Comparison of ENCODE assay signal across 9 mouse cellular contexts in genomic region chr9:42275027-42275760, GRCm38 (mm10). TPM values are rescaled to one million over a fixed set of nuclear protein-coding genes. Genes with fewer than 3 reads are reported as not detected.
DNase-seq lines count a peak whose midpoint lies in the region; ATAC-seq and TF ChIP-seq lines count a peak whose summit lies in the region.
"Had no signal": no experiment of that assay in that cellular context is flagged by ENCODE, and none has a peak within 500 bp of the region (broad histone marks: within the 10 kb centered on the region; RNA-seq: fewer than 3 reads in every experiment).

No protein-coding gene starts in this region.

- no peaks in the 10 kb centered on the region for H3K9me3 ChIP-seq in forebrain, embryonic 14.5 days (replicated peaks; ENCODE audit: control insufficient read depth, low read length)
- no peaks in the 10 kb centered on the region for H3K9me3 ChIP-seq in forebrain, embryonic 11.5 days (ENCODE audit: control insufficient read depth, low read length)
- no peaks in the 10 kb centered on the region for H3K9me3 ChIP-seq in lung, postnatal 0 days (ENCODE audit: low read length)

- WGBS in forebrain, embryonic 14.5 days = 63% methylated on average over 13 of the region's 13 CpGs
- 65% methylated on average over 13 of the region's 13 CpGs for WGBS in forebrain, embryonic 11.5 days
- 53% methylated on average over 13 of the region's 13 CpGs for WGBS in lung, postnatal 0 days

- H3K27ac ChIP-seq in forebrain, embryonic 14.5 days (ENCODE audit: low read depth, low read length) = no peak overlapping the region
- no peak overlapping the region for H3K27ac ChIP-seq in forebrain, embryonic 11.5 days (ENCODE audit: low read depth, low read length)
- no peak overlapping the region for H3K27ac ChIP-seq in lung, postnatal 0 days (ENCODE audit: low read length)

- no peak overlapping the region for H3K9ac ChIP-seq in forebrain, embryonic 14.5 days (ENCODE audit: low read length)
- H3K9ac ChIP-seq in forebrain, embryonic 11.5 days (ENCODE audit: low read length) = no peak overlapping the region
- no peak overlapping the region for H3K9ac ChIP-seq in lung, postnatal 0 days (replicated peaks; ENCODE audit: low read depth)

- TF ChIP-seq EP300 in lung, postnatal 0 days (IDR thresholded peaks at IDR 0.05) = no peak

- no peaks in the 10 kb centered on the region for H3K4me1 ChIP-seq in forebrain, embryonic 14.5 days (ENCODE audit: control insufficient read depth, insufficient read depth, low read length)
- no peaks in the 10 kb centered on the region for H3K4me1 ChIP-seq in forebrain, embryonic 11.5 days (replicated peaks; ENCODE audit: control insufficient read depth, insufficient read depth, low read length)
- H3K4me1 ChIP-seq in lung, postnatal 0 days (ENCODE audit: insufficient read depth, low read depth, low read length) = no peaks in the 10 kb centered on the region

- H3K36me3 ChIP-seq in forebrain, embryonic 14.5 days (ENCODE audit: control insufficient read depth, insufficient read depth, low read length) = no peaks in the 10 kb centered on the region
- H3K36me3 ChIP-seq in forebrain, embryonic 11.5 days (ENCODE audit: control insufficient read depth, insufficient read depth, low read length) = no peaks in the 10 kb centered on the region
- no peaks in the 10 kb centered on the region for H3K36me3 ChIP-seq in lung, postnatal 0 days (ENCODE audit: insufficient read depth, low read length)

- H3K27me3 ChIP-seq in forebrain, embryonic 14.5 days (replicated peaks; ENCODE audit: control insufficient read depth, insufficient read depth, low read length) = no peaks in the 10 kb centered on the region
- H3K27me3 ChIP-seq in forebrain, embryonic 11.5 days (ENCODE audit: control insufficient read depth, insufficient read depth, low read length) = no peaks in the 10 kb centered on the region
- H3K27me3 ChIP-seq in lung, postnatal 0 days (replicated peaks; ENCODE audit: insufficient read depth, low read length) = no peaks in the 10 kb centered on the region

- peak; percentile 80 for DNase-seq in forebrain, embryonic 14.5 days (ENCODE audit: low spot score)
- no peak for DNase-seq in forebrain, embryonic 11.5 days (ENCODE audit: low spot score)
- peak; percentile 55 for DNase-seq in lung, postnatal 0 days (ENCODE audit: low spot score)
- DNase-seq in lung, adult 18-20 months = no peak
- DNase-seq in embryo, embryonic 10.5 days (ENCODE audit: low spot score) = peak; percentile 44
- DNase-seq in mesoderm, embryonic 11.5 days (ENCODE audit: low read depth, low spot score) = peak; percentile 6
- DNase-seq in thymus, postnatal 25 days = no peak
- no peak for DNase-seq in right cerebral cortex, postnatal 36 days (ENCODE audit: low spot score in 2 of 2)

- H3K4me3 ChIP-seq in forebrain, embryonic 14.5 days (ENCODE audit: low read depth, low read length) = no peak overlapping the region
- H3K4me3 ChIP-seq in forebrain, embryonic 11.5 days (ENCODE audit: low read depth, low read length) = no peak overlapping the region
- H3K4me3 ChIP-seq in lung, postnatal 0 days (ENCODE audit: low read depth, low read length) = no peak overlapping the region

- peak; percentile 69 for TF ChIP-seq CTCF in lung, postnatal 0 days (IDR thresholded peaks at IDR 0.05)

- H3K4me2 ChIP-seq in forebrain, embryonic 14.5 days (ENCODE audit: low read length) = no peak overlapping the region
- no peak overlapping the region for H3K4me2 ChIP-seq in forebrain, embryonic 11.5 days (ENCODE audit: low read depth, low read length, severe bottlenecking)
- no peak overlapping the region for H3K4me2 ChIP-seq in lung, postnatal 0 days (replicated peaks; ENCODE audit: low read depth, low read length)

- 0 out of 2 replicates have a peak, but pooled peaks have one; percentile 50 for ATAC-seq in forebrain, embryonic 14.5 days
- no peak for ATAC-seq in forebrain, embryonic 11.5 days (replicated peaks; ENCODE audit: low FRiP score)
- no peak for ATAC-seq in lung, postnatal 0 days
- ATAC-seq: forebrain, embryonic 16.5 days had no signal

RNA-seq across cellular contexts. Expression of gene Sc5d, which starts 11.1 kb away (rescaled TPM):
- 61.9 and 74.2 TPM in 2 replicates for polyA plus RNA-seq in forebrain, embryonic 14.5 days (2014; fragmentation: Nextera tagmentation; extraction: Ambion mirVana)
- polyA plus RNA-seq in forebrain, embryonic 11.5 days (2014; fragmentation: Nextera tagmentation; extraction: Ambion mirVana) = 74.4 and 80.7 TPM in 2 replicates
- polyA plus RNA-seq in lung, postnatal 0 days (2015; fragmentation: Nextera tagmentation; extraction: Ambion mirVana) = 40.8 and 41.0 TPM in 2 replicates

Comparison
In these comparisons a context has a peak if more than half of its experiments do, and no peak if none do; other contexts are left out.
1. DNase-seq: peak in forebrain, embryonic 14.5 days (single experiment), lung, postnatal 0 days (single experiment), embryo, embryonic 10.5 days (single experiment) and mesoderm, embryonic 11.5 days (single experiment); none in forebrain, embryonic 11.5 days (single experiment), lung, adult 18-20 months (0 of 2), thymus, postnatal 25 days (single experiment) and right cerebral cortex, postnatal 36 days (0 of 2).